Mouse (Mus musculus): ENCODE results near the gene Hmgcs2.

- TF ChIP-seq POLR2A (IDR thresholded peaks at IDR 0.05; ENCODE audit: extremely low read depth, insufficient read depth, low read length) (no peak), CTCF (IDR thresholded peaks at IDR 0.05; ENCODE audit: low read depth, low read length) (no peak)
Measured at GRCm38 (mm10) chr3:98324235-98324634, 44.0 kb downstream of the Hmgcs2 start.

All from liver, adult 2 months (tissue).